Mouse (Mus musculus): Measurements from ENCODE around the gene Rhbg. TPM values are rescaled to one million over a fixed set of nuclear protein-coding genes. Genes with fewer than 3 reads are reported as not detected.

Gene Rhbg
- total RNA-seq, 2 experiments from 2014 or later = not detected

DNA sequence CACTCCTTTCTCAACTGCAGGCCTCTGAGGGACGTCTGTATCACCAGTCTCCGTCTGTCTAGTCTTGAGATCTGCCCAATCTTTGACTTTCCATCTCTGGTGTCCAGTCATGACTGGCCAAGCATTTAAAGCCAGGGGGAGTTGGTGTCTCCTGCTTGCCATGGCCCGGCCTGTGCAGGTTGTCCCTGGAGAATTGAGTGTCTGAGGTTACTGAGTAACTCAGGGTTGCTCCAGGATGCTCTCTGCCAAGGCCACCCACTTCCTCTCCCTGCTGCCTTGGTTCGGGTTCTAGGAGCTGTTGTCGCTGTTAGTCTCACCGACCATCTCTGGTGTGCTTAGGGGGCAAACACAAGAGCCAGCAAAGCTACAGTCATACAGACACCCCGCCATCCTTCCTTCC is 1.9 kb upstream of the Rhbg start:
- no peak for DNase-seq

DNA sequence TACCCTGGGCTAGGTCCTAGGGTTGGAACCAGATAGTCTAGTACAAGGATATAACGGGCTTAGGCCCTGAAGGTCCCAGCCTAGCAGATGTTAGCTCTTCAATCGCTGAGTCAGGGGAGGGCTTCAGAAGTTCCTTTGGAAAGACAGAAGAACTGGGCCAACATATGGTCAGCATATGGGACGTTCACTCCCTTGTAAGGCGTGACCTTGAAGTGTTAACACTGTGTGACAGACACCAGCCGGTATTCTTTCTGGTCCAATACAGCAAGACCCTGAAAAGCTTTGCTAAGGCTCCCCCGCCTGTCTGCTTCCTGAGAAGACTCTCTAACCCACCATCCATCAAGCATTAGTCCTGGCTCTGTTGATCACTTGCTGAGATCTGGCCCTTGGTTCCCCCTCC is 1.4 kb upstream of the Rhbg start:
- DNase-seq = no peak

- DNase-seq = no peak
These were observed 1.8 kb downstream of the Rhbg start for GRCm38 (mm10) chr3:88252739-88253138.

GRCm38 (mm10) chr3:88248406-88248805 is 6.1 kb downstream of the Rhbg start:
- DNase-seq = no peak

GRCm38 (mm10) chr3:88247666-88248065 is 6.8 kb downstream of the Rhbg start:
- no peak for DNase-seq

- DNase-seq = peak; percentile 43
These were observed 8.7 kb downstream of the Rhbg start for GRCm38 (mm10) chr3:88245811-88246210.

GRCm38 (mm10) chr3:88244071-88244470 is 10.4 kb downstream of the Rhbg start:
- no peak for DNase-seq

- DNase-seq = peak; percentile 34
These were observed 12.0 kb downstream of the Rhbg start for GRCm38 (mm10) chr3:88242531-88242930.

GRCm38 (mm10) chr3:88241045-88241786 is 13.3 kb downstream of the Rhbg start:
- DNase-seq = no peak

DNA sequence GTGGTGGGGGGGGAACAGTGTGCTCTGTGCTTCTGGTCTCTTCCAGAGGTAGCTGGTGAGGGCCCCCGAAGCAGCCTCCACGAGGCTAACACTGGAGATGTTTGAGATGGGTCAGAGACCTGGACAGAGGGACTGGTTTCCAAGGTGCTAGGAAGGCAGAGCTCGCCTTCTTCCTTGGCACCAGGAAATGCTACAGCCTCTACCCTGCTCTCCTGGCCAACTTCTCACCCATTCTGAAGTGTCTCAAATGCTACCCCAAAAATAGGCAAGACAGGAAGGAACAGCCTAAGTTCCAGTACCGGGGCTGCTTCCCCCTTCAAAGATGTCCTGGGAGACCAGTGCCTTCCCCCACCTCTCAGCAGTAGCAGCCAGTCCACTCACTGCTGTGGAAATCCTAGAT is 15.1 kb downstream of the Rhbg start:
- DNase-seq = no peak

DNA sequence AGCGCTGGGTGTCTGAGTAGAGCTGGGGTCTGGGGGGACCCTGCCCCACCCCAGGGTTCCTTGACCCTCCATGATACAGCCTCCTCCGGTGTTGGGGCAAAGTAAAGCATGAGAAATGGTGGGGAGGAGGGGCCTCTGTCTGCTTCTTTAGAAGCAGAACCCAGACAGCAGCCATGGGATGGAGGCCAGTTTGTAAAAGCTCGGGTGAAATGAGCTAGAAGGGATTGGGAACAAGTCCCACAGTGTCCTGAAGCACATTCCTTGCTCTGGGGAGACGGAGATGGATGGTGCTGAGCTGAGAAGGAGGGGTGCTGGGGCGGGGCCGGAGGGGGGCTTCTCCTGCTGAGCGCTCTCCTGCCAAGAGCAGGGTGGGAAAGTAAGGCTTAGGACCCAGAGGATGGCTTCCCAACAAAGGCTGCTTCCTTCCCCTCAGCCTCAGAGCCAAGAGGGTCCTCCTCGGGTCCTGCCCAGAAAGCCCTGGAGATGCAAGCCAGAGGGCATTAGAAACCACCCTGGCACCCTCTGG is 15.6 kb downstream of the Rhbg start:
- DNase-seq = no peak

- no peak for DNase-seq
These were observed 16.8 kb downstream of the Rhbg start for GRCm38 (mm10) chr3:88237556-88238194.

- DNase-seq = no peak
These were observed 17.4 kb downstream of the Rhbg start for GRCm38 (mm10) chr3:88237161-88237555.

DNA sequence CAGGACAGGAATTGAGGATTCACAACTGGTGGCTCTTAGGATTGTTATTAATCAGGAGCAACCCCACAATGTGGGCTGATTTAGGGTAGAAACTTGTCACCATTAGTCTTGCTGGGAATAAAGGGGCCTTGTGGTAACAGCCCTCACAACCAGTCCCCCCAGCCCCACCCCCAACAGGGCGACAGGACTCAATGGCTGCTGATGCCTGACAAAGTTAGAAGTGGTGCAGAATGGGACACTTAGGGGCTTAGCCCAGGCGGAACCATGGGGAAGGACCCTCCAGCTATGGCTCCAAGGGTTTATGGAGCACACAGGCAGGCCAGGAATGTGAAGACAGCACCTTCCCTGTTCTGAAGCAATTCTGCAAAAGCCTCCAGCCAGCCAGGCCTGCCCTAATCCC is 18.9 kb downstream of the Rhbg start:
- no peak for DNase-seq

DNA sequence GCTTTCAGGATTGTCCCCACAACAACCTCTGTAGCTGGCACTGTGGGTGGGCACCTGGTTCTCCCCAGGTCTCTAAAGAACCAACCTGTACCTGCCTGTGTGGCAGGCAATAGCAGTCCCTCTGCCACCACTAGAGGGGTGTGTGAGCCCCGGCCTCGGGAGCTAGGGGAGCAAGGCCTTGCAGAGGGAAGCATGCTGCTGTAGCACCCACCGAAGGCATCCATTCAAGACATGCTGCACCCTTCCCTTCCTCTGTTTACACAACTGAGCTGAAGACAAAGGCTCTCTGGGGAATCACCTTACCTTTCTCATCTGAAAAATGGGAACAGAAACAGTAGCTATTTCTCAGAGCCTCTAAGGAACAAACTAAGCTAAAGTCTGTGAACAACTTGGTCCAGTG is 19.3 kb downstream of the Rhbg start:
- DNase-seq = no peak

DNA sequence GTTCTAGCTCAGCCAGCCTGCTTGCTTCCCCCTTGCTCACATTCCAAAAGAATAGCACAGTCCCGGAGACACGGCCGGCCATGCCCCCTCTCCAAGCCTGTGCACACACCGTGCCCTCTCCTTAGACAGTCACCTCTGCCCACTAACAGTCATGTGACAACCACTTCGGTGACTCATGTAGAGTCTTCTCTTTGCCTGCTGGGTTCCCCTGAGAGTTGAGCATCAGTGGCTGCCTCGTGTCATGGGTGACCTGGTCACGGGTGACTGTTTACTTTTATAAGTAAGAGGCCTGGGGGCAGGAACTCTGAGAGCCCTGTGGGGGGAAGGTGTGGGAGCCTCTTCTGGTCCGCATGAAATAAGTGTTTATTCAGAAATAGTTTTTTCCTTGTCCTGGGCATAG is 20.5 kb downstream of the Rhbg start:
- DNase-seq = no peak

DNA sequence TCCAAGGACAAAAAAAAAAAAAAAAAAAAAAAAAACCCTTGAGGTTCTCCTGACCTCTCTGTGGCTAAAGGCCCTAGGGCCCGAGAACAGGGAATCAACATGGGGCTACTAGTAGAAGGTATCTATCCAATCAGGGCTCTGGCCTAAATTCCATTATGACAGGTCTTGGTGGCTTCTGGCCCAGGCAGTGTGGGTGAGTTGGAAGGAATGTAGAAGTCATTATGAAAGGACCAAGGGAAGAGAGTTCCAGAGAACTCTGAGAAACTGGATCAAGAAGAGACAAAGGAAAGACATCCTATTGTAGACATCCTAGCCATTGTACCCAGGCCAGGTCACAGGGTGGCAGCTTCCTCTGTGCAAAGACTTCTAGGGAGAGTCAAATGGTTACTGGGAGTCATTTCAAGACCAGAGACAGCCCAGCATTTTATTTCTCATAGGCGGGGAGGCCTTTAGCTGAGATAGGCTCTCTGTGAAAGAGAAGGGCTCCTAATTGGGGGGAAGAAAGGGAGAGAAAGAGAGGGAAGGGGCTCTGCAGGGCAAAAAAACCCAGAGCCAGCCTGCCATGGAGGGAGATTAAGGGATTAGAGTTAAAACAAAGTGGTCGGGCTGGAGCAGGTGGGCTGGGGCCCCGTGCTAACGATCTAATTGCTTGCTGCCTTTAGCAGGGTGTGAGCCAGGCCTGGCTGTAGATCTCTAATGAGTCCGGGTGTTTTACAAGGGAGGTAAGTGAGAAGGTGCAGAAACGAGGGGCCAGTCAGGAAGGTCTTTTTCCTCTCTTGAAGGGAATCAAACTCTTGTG is 21.5 kb downstream of the Rhbg start:
- DNase-seq = no peak

DNA sequence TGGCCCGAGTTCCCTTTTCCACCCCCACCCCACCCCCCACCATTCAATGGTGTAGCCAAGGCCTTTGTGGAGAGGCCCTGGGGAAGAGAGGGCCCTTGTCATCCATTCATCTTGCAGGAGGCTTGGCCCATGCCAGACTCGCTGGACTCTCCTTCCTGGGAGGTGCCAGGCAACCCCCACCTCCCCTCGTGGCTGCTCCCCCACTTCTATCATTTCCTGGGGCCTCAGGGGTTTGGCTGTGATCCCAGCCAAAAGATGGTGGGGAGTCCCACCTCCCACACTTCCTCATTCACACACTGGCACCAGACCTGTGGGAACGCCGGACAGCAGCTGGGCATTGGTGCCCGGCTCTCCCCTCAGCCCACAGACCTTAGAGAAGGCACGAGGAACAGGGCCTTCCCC is 22.2 kb downstream of the Rhbg start:
- no peak for DNase-seq

DNA sequence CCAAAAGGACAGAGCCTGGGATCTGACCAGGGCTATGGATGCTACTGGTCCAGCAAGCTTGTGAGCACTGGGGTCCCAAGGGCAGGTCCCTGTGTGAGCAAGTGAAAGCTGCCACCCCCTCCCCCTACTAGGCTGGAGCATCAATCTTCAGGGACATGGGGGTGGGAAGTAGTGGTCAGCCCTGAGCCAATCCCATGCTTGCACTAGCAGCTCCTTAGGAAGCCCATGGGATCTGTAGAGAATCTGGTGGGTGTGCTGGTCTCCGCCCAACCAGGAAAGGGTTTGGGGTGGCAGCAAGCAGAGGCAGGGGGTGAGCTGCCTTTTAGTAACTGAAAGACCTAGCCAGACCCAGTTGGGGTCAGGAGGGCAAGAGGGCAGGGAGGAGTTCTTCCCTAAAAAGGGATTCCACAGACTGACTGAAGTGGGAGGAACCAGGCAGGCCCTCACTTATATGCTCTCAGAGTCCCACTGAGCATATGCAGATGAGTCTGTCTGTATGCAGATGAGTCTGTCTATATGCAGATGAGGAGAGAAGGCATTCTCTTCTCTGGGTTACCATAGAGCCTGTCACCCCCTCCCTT is 23.4 kb downstream of the Rhbg start:
- DNase-seq = no peak

GRCm38 (mm10) chr3:88230262-88231047 is 24.1 kb downstream of the Rhbg start:
- no peak for DNase-seq

GRCm38 (mm10) chr3:88229526-88229925 is 25.0 kb downstream of the Rhbg start:
- no peak for DNase-seq

DNA sequence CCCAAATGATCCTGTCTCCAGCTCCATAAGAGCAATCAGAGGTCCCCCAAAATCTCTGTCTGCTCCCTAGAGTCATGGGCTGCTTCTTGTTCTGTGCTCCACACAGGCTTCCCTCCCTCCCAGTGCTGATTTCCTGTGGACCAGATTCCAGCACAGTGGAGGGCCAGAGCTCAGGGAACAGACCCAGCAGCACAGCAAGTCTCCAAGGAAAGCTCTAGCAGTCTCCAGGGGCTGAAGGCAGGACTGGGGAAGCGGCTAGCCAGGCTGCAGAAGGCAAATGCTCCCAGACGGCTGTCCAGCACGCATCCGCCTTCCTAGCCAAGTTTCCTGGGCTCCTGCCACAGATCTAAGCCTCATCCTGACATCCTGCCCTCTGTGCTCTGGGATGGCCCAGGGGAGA is 25.6 kb downstream of the Rhbg start:
- DNase-seq = peak; percentile 22
